Mouse (Mus musculus) neural tube, embryonic 14.5 days (tissue): ENCODE data around the gene Alkbh6. TPM values are rescaled to one million over a fixed set of nuclear protein-coding genes. Genes with fewer than 3 reads are reported as not detected.

Source experiments
- ATAC-seq: fragments of 200-750 bp; cut with Nextera tagmentation; 2 replicates; pipeline ENCODE4 v1.8.0; 2017; ENCODE audit warnings: low read depth, mild to moderate bottlenecking, moderate TSS enrichment, moderate library complexity
- H3K27ac ChIP-seq: fragments of 300-500 bp; sonication (generic); 2 replicates; pipeline ENCODE4 v1.5.1; 2014; ENCODE audit warnings: low read depth, mild to moderate bottlenecking, control low read depth, low read length, moderate library complexity, mixed read lengths
- H3K27me3 ChIP-seq: fragments of 300-500 bp; sonication (generic); 2 replicates; pipeline ENCODE4 v1.6.1; 2014; ENCODE audit warnings: low read length; ENCODE audit not compliant: control insufficient read depth, insufficient read depth
- H3K36me3 ChIP-seq: fragments of 300-500 bp; sonication (generic); 2 replicates; pipeline ENCODE4 v1.6.1; 2014; ENCODE audit warnings: low read length, mixed read lengths; ENCODE audit not compliant: control insufficient read depth, insufficient read depth
- H3K4me1 ChIP-seq: fragments of 300-500 bp; sonication (generic); 2 replicates; pipeline ENCODE4 v1.6.1; 2014; ENCODE audit warnings: low read length; ENCODE audit not compliant: control insufficient read depth, insufficient read depth
- H3K4me2 ChIP-seq: fragments of 300-500 bp; sonication (generic); 2 replicates; pipeline ENCODE4 v1.6.1; 2014; ENCODE audit warnings: mild to moderate bottlenecking, low read depth, low read length, control low read depth
- H3K4me3 ChIP-seq: fragments of 300-500 bp; sonication (generic); 2 replicates; pipeline ENCODE4 v1.5.1; 2014; ENCODE audit warnings: low read depth, low read length, control low read depth, mixed read lengths
- H3K9ac ChIP-seq: fragments of 300-500 bp; sonication (generic); replicated peaks from 2 replicates; pipeline ENCODE4 v1.6.1; 2014; ENCODE audit warnings: low read depth, mild to moderate bottlenecking, control low read depth, low read length, mixed read lengths
- H3K9me3 ChIP-seq: fragments of 300-500 bp; sonication (generic); 2 replicates; pipeline ENCODE4 v1.6.1; 2016; ENCODE audit warnings: low read length; ENCODE audit not compliant: control insufficient read depth
- WGBS: fragments of 180-500 bp; shearing (Covaris S2); extraction: QIAGEN DNeasy Blood & Tissue Kit; methylation state at CpG from one replicate; pipeline ENCODE4 v1.1.7; 2014; 5-methylcytosine and 5-hydroxymethylcytosine counted together
- polyA plus RNA-seq: library from polyadenylated mRNA; unstranded; fragments of >200 nt; fragmentation: Nextera tagmentation; extraction: Ambion mirVana; gene quantifications from 2 replicates; pipeline ENCODE4 v1.2.1, GENCODE M21; 2014

Gene Alkbh6
- polyA plus RNA-seq, 1 experiment from 2014 or later = 137 TPM

GRCm38 (mm10) chr7:30322285-30322667 is 13.8 kb downstream of the Alkbh6 start:
- Histone ChIP-seq H3K9ac (peak overlapping the region; percentile 80), H3K27ac (peak overlapping the region; percentile 82), H3K27me3 (no peaks in the 10 kb centered on the region), H3K4me2 (peak overlapping the region; percentile 85), H3K36me3 (no peaks in the 10 kb centered on the region), H3K4me1 (peaks cover 9% of the 10 kb centered on the region), H3K9me3 (no peaks in the 10 kb centered on the region), H3K4me3 (peak overlapping the region; percentile 85)
- under 1% methylated on average over 20 of the region's 20 CpGs for WGBS
- ATAC-seq = peak; percentile 99

- Histone ChIP-seq H3K4me1 (peaks cover 9% of the 10 kb centered on the region), H3K36me3 (no peaks in the 10 kb centered on the region), H3K4me3 (peak overlapping the region; percentile 85), H3K27ac (no peak overlapping the region), H3K27me3 (no peaks in the 10 kb centered on the region), H3K9me3 (no peaks in the 10 kb centered on the region), H3K4me2 (peak overlapping the region; percentile 43), H3K9ac (no peak overlapping the region)
- 42% methylated on average over 6 of the region's 6 CpGs for WGBS
- no peak for ATAC-seq
These were observed 14.3 kb downstream of the Alkbh6 start for GRCm38 (mm10) chr7:30322865-30323264.

- H3K4me1 ChIP-seq = peaks cover 9% of the 10 kb centered on the region
- no peaks in the 10 kb centered on the region for H3K9me3 ChIP-seq
- peak within 1 kb of the TSS; percentile 85 for H3K4me3 ChIP-seq
- H3K36me3 ChIP-seq = no peaks in the 10 kb centered on the region
- WGBS = 84% methylated on average over 3 of the region's 3 CpGs
- H3K27ac ChIP-seq = no peak within 1 kb of the TSS
- H3K4me2 ChIP-seq = peak within 1 kb of the TSS; percentile 43
- H3K9ac ChIP-seq = no peak within 1 kb of the TSS
- ATAC-seq = no peak
- no peaks in the 10 kb centered on the region for H3K27me3 ChIP-seq
These were observed 15.3 kb downstream of the Alkbh6 start, which contains the start of gene Sdhaf1 for GRCm38 (mm10) chr7:30323795-30324194. TSS of gene Sdhaf1 (minus strand) at chr7:30323895.

GRCm38 (mm10) chr7:30324300-30324944 is 15.9 kb downstream of the Alkbh6 start:
- no peak overlapping the region for H3K4me2 ChIP-seq
- no peaks in the 10 kb centered on the region for H3K9me3 ChIP-seq
- H3K4me3 ChIP-seq = no peak overlapping the region
- 82% methylated on average over 5 of the region's 5 CpGs for WGBS
- no peak overlapping the region for H3K9ac ChIP-seq
- H3K27me3 ChIP-seq = no peaks in the 10 kb centered on the region
- no peak for ATAC-seq
- no peak overlapping the region for H3K27ac ChIP-seq
- H3K36me3 ChIP-seq = no peaks in the 10 kb centered on the region
- peaks cover 9% of the 10 kb centered on the region for H3K4me1 ChIP-seq

DNA sequence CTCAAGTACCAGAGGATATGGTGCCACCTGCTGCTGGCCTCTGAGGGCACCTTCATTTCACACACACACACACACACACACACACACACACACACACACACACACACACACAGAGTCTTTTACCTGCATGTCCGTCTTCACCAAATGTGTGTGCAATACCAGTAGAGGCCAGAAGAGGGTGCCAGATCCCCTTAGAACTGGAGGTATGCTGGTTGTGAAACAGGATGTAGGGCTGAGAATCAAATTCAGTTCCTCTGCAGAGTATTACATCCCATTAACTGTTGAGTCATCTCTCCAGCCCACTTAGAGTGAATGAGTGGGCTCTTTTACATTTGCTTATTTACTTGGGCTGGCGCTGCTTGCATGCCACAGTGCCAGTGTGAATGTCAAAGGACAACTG is 16.8 kb downstream of the Alkbh6 start:
- 42% methylated on average over 2 of the region's 2 CpGs for WGBS
- H3K27ac ChIP-seq = no peak overlapping the region
- no peaks in the 10 kb centered on the region for H3K36me3 ChIP-seq
- ATAC-seq = no peak
- no peak overlapping the region for H3K4me3 ChIP-seq
- no peaks in the 10 kb centered on the region for H3K27me3 ChIP-seq
- H3K9ac ChIP-seq = no peak overlapping the region
- no peak overlapping the region for H3K4me2 ChIP-seq
- no peaks in the 10 kb centered on the region for H3K9me3 ChIP-seq
- peaks cover 9% of the 10 kb centered on the region for H3K4me1 ChIP-seq

GRCm38 (mm10) chr7:30326427-30326826 is 17.9 kb downstream of the Alkbh6 start:
- no peaks in the 10 kb centered on the region for H3K27me3 ChIP-seq

DNA sequence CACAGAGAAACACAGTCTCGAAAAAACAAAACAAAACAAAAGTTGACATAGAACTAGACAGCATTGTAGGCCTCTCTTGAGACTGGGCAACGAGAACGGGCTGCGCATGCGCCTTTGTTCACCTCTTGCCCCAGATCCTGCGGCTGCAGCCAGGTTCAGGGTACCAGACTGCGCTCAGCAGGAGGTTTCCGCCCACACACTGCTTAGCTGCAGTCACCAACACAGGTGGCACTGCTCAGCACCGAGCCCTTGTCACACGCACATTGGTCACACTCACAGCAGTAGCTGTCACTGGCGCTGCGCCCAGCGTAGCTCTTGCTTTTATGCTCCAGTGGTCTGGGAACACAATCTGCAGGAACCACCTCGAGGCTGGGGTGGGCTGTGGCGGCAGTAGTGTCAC is 18.6 kb downstream of the Alkbh6 start:
- Histone ChIP-seq H3K4me1 (no peaks in the 10 kb centered on the region), H3K9ac (no peak overlapping the region), H3K27me3 (no peaks in the 10 kb centered on the region), H3K9me3 (no peaks in the 10 kb centered on the region), H3K27ac (no peak overlapping the region), H3K4me2 (no peak overlapping the region), H3K4me3 (no peak overlapping the region), H3K36me3 (no peaks in the 10 kb centered on the region)
- 45% methylated on average over 15 of the region's 15 CpGs for WGBS
- no peak for ATAC-seq

More at GRCm38 (mm10) chr7:30326427-30326826, 17.9 kb downstream of the Alkbh6 start:
- ATAC-seq = no peak
- no peak overlapping the region for H3K27ac ChIP-seq
- H3K36me3 ChIP-seq = no peaks in the 10 kb centered on the region
- no peak overlapping the region for H3K4me2 ChIP-seq
- H3K4me3 ChIP-seq = no peak overlapping the region
- H3K9me3 ChIP-seq = no peaks in the 10 kb centered on the region
- H3K4me1 ChIP-seq = peaks cover under 1% of the 10 kb centered on the region
- H3K9ac ChIP-seq = no peak overlapping the region

DNA sequence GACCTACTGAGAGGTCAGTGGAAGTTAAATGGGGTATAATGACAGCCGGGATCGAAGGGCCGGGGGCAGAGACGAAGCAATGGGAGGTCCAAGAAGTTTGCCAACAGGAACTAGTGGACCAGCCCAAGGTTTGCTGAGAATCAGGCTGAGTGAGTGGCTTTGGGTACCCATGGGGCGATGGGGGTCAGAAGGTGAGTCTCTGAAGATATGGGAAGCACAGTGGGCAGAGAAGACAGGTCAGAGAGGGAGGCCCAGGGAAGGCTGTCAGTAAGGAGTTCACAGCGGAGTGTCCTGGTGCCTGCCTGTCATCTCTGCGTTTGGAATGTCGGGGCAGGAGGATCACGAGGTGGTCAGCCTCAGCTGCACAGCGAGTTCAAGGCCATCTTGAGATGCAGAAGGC is 19.9 kb downstream of the Alkbh6 start:
- Histone ChIP-seq H3K4me2 (no peak overlapping the region), H3K9me3 (no peaks in the 10 kb centered on the region), H3K4me1 (no peaks in the 10 kb centered on the region), H3K27ac (no peak overlapping the region), H3K9ac (no peak overlapping the region), H3K36me3 (no peaks in the 10 kb centered on the region), H3K27me3 (no peaks in the 10 kb centered on the region), H3K4me3 (no peak overlapping the region)
- WGBS = 19% methylated on average over 10 of the region's 10 CpGs
- ATAC-seq = no peak

GRCm38 (mm10) chr7:30331887-30332286 is 23.4 kb downstream of the Alkbh6 start:
- no peaks in the 10 kb centered on the region for H3K9me3 ChIP-seq
- H3K4me2 ChIP-seq = peak overlapping the region; percentile 27
- 2% methylated on average over 13 of the region's 13 CpGs for WGBS
- H3K36me3 ChIP-seq = no peaks in the 10 kb centered on the region
- peak overlapping the region; percentile 32; the same call in 1 of the 2 replicates for H3K9ac ChIP-seq
- H3K27ac ChIP-seq = peak overlapping the region; percentile 40; the same call in 1 of the 2 replicates
- H3K27me3 ChIP-seq = peaks cover 6% of the 10 kb centered on the region; the same call in 1 of the 2 replicates
- ATAC-seq = peak; percentile 94
- 0 out of 2 replicates have a peak, but pooled peaks cover 2% of the 10 kb centered on the region for H3K4me1 ChIP-seq
- H3K4me3 ChIP-seq = peak overlapping the region; percentile 16; the same call in 1 of the 2 replicates
